Mouse (Mus musculus): ENCODE measurements around the gene Col6a3.

DNA sequence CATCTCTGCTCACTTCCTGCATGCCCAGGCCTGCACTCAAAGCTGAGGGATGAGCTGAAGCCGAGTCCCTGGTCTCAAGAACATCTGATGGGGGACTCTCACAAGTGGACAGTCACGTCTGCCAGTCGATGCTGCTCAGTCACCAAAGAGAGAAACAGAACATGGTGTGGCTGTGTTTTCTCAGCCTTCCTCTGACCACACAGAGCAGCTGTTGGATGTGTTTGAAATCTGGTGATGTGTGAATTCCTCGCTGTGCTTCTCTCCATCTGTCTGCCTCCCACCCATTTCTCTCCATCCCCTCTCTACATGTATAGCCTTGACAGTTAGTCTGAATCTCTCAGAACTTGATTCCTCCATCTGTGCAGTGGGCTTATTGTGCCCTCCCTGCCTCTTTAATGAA is 92.5 kb downstream of the Col6a3 start:
- TF ChIP-seq CTCF (IDR thresholded peaks at IDR 0.05; ENCODE audit: insufficient read depth, low read length) (no peak), POLR2A (IDR thresholded peaks at IDR 0.05; ENCODE audit: borderline replicate concordance, extremely low read depth, low read depth, low read length) (no peak)

Measured in lung, adult 2 months (tissue).